Mouse (Mus musculus) adrenal gland, adult 8-10 months (tissue): ENCODE measurements around the gene Aatk. TPM values are rescaled to one million over a fixed set of nuclear protein-coding genes. Genes with fewer than 3 reads are reported as not detected.

ENCODE experiments used
- DNase-seq: peaks from one replicate; pipeline ENCODE4 v3.0.0; 2022
- total RNA-seq, 4 experiments: library from RNA; stranded (reverse); gene quantifications; 2 replicates each; pipeline ENCODE4 v1.2.4; 2022

Aatk gene
- total RNA-seq, 4 experiments from 2014 or later, result 14.3 to 22.8 (median 18.3) TPM

DNA sequence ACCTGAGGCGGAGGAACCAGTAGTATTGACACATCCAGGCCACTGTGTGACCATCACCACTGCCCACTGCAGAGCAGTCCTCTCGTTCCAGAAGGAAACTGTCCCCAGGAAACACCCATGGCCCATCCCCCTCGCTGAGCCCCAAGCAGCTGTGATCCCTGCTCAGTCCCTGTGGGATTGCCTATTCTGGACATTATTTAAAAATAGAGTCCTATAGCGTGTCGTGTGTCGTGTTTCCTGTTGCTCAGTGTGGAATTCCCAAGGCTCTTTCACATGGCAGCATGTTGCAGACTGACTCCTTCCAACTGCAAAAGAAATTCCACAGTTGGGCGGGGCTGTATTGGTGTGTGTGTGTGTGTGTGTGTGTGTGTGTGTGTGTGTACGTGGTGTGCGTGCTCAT is 5.3 kb upstream of the Aatk start:
- no peak for DNase-seq

DNA sequence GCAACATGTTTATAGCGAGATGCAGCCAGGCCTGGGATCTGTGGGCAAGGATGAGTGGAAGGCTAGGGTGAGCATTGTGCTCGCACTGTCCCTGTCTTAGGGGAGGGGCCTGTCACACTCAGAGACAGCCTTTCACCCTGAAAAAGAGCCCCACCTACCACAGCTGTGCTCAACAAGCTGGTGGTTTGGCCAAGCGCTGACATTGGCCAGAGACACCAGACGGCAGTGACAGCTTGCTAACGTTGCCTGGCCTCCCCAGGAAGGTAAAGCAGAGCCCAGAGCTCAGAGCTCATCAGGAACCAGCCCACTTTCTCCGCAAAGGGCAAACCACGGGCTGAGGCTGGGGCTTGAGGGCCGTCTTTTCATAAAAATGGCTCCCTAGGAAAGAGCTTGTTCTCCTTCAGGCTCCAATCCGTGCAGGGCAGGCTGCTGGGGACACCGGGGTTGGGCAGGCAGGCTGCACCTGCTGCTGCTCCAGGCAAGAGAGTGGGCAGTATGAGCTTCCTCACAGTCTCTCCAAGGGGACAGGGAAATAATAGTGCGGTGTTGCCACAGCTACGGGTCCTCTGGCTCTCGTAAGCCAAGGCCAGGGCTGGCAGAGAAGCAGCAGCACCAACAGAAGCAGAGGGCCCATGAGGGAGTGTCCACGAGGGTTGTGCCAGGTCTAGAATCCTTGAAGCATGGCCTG is 4.3 kb upstream of the Aatk start:
- DNase-seq, result peak; percentile 52

GRCm38 (mm10) chr11:120049067-120049466 is 2.1 kb upstream of the Aatk start:
- no peak for DNase-seq

DNA sequence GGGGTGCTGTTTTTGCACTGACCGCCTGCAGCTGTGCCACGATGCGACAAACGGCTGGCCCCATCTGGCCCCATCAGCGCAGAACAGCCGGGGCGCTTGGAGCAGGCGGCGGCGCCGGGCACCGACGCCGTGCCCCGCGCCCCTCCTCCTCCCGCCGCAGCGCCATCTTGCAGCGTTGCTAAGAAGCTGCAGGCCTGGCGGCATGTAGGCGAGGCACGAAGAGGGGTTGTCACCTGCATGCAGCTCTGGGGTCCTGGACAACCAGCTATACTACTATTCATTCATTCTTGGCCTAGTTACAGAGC is 1.2 kb upstream of the Aatk start:
- no peak for DNase-seq

DNA sequence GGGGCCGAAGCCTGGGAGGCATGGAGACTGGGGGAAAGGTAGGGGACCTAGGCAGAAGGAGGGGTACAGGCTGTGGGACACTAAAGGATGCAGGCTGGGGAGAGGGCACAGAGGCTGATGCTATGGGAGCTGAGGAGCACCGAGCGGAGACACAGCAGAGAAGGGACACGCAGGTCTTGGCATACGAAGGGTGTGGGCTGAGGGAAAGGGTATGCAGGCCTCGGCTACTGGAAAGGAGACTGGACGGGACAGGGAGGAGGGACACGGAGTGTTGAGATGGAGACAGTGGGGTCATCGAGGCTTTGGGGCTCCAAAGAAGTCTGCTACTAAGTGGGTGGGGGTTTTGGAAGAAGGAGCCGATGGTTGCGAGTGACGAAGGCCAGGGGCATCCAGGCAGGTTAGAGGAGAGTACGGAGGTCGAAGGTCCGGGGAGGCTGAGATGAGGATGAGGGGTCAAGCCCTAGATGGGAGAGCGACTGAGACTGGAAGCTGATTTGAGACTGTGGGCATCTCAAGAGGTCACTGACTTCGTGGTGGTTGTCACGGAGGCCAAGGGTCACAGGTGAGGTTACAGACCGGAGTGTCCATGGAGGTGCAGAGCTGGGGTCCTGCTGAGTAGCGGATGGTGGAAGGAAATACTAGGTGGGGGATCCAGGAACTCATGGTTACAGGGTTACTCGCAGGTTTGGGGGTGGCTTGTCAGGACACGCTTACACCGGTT is 724 bp upstream of the Aatk start:
- no peak for DNase-seq

- DNase-seq, result no peak
These were observed 971 bp downstream of the Aatk start for GRCm38 (mm10) chr11:120045839-120046552.

- DNase-seq, result no peak
These were observed 1.6 kb downstream of the Aatk start for GRCm38 (mm10) chr11:120045341-120045740.

DNA sequence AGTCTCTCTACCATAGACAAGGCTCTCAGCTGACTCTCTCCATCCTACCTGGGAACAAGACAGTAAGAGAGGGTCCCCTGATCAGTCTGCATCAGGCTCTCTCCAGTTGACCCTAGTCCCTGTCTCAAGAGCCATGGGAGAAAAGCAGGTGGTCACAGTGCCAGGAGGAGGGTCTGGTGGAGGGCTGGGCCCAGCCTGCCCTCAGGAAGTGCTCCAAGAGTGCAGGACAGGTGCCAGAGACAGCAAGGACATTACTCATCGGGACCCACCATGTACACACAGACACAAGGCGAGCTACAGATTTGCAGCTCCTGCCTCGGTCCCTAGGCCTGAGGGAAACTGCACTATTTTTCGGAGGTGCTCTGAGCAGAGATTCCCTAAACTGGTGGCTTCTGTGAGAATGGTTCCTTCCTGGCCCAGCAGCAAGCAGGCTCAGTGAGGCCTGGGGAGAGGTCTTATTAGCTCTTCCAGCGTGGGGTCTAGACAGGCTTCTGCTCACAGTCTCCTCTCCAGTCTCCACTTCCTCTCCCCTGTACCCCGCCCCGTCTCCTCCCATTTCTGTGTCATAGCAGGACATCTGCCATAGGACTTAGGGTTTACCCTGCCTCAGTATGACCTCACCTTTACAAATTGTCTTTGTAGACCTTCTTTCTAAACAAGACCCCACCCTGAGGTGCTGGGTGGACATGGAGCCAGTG is 4.7 kb downstream of the Aatk start:
- DNase-seq, result no peak

DNA sequence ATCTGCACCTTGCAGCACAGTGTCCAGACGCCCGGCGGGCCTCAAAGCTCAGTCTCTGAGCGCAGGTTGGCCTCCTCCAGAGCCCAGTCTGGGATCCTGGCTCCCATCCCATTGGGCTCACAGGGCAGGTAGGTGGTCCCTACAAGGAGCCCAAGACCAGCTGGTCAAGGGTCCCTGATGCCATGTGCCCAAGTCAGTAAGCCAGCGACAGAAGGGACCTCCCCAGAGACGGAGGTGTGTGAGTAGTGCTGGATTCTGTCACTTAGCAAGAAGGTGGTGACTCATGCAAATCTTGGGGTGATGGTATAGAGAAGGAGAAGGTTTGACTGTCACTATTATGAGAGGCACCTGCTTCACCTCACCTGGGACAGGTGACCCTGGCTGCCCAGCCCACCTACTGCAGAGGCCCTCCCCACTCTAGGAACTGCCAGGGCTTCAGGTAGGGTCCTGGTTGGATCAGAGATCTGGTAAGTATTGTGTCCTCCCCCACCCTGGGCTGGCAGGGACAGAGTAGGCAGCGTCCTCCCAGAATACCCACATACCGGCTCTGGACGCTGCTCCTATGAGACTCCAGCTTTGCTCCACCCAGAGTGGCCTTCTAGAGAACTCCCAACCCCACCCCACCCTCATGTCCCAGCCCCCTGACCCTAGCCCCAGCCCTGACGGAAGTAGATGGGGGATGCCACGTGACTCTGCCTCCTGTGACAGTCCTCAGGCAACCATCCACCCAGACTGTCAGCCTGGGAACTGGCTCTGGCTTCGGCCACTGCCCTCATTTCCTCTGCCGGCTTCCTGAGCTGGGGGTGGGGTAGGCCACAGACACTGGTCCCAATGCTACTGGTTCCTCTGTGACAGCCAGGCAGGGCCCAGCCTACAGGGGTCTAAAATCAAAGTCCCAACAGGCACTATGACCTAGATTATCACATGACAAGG is 5.5 kb downstream of the Aatk start:
- peak; percentile 73 for DNase-seq

DNA sequence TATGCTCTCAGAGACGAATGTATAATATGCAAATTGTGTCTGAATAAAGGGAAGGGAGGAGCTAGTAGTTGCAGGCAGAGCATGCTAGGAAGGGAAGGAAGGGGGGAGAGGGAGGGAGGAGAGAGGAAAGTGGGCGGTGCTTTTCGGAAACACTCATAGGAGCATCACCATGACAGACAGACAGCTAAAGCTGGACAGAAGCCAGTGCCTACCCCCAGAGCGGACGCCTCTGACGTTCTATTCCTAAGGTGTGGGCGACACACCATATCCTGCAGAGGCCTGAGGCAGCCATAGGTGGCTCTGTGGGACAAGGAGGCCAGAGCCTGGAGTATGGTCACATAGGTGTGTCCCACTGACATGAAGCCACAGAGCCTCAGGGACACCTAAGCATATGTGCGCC is 6.5 kb downstream of the Aatk start:
- DNase-seq, result no peak

DNA sequence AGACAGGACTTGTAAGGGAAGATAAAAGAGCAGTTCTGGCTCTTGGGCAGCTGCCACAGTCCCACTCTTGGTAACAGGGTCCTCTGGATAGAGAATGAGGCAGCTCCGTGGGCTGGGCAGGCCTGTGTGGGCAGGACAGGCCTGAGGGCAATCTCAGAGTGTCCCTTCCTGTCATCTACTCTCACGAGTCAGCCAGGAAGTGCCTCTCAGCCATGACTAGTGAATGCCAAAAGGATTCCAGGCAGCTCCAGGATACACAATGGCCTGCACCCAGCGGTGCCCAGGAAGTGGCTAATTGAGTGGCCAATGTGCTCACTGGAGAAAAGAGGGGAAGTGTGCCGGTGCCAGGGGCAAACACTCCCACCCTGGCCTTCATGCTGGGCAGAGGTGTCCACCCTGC is 7.4 kb downstream of the Aatk start:
- no peak for DNase-seq

GRCm38 (mm10) chr11:120034762-120035161 is 12.2 kb downstream of the Aatk start:
- no peak for DNase-seq

- no peak for DNase-seq
These were observed 12.7 kb downstream of the Aatk start for GRCm38 (mm10) chr11:120034306-120034705.

DNA sequence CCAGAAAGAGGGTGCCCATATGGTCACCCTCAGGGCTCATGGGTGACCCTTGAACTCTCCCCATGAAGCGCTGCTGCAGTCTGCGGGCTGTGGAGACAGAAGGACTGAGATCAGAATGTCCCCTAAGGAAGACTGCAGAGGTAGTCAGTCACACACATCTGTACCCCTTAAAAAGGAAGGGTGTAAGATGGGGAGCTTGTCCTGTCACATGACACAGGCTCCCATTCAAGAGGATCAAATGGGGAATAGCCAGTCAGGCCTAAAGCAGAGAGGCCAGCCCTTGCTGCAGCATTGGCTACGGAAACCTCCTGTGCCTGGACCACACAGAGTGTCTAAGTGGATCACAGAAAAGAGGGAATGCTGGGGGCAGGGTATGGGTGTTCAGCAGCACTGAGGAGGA is 13.5 kb downstream of the Aatk start:
- no peak for DNase-seq

DNA sequence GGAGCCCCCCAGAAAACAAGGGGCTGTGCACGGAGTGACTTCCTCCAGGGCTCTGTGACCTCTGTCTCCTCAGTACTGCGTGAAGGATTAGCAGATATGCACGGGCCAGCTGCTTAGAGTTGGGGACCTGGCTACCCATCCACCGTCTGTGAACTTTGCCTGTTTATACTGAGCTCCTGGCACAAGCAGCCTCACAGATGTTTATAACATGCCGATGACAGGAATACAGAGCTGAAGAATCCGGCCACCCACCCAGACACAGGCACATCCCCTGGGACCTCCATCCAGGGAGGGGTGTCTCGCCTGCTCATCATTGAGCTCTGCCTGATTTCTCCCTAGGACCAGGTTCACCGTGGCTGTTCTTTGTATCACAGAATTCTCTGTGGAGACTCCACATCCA is 14.9 kb downstream of the Aatk start:
- no peak for DNase-seq

DNA sequence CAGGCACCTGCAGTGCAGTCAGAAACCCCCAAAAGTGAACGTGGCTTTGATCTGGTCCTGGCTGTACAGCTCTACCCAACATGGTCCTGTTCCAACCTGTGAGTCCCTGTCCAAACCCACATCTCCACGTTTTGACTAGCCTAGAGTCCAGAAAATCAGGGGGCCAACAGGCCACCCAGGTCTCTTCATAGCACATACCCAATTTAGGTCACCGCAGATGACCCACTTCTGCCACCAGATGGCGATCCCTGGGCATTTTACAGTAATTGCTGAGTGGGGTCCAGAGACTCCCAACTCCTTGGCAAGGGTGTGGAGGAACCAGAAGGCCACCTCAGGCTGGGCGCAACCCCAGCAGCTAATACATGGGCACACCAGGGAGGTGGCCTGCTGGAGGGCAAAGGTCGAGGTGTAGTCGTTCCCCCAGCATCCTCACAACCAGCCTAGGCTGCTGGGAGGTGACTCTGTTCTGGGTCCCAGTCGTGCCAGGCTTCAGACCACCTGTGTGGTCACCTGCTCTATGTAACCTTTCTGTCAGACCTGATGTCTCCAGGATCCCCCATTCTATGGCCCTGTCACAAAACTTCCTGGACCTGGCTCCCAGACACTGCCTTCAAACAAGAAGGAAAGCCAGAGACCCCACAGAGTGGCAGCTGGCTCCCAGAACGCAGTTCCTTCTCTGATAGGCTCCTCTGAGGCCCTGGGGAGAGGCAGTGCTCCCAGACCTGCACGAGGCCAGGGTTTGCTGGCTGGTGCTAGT is 16.6 kb downstream of the Aatk start:
- DNase-seq, result no peak

GRCm38 (mm10) chr11:120029431-120030144 is 17.4 kb downstream of the Aatk start:
- no peak for DNase-seq

- no peak for DNase-seq
These were observed 18.5 kb downstream of the Aatk start for GRCm38 (mm10) chr11:120028319-120029092.

DNA sequence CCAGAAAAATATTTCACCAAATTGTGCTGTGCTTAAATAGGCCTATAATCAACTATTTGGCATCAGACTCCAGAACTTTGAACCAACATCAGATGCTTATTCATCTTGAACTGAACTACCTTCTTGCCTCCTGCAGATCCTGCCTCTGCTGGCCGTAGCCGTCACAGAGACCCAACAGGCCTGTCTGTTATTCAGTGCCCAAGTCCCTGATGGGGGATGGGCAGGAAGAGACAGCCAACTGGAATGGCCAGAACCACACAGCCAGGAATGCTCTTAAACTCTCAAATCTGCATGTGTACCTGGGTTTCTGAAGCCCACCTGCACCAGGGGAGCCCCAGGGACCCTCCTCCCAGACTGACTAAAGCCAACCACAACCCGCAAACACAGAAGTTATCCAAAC is 20.0 kb downstream of the Aatk start:
- DNase-seq, result no peak

DNA sequence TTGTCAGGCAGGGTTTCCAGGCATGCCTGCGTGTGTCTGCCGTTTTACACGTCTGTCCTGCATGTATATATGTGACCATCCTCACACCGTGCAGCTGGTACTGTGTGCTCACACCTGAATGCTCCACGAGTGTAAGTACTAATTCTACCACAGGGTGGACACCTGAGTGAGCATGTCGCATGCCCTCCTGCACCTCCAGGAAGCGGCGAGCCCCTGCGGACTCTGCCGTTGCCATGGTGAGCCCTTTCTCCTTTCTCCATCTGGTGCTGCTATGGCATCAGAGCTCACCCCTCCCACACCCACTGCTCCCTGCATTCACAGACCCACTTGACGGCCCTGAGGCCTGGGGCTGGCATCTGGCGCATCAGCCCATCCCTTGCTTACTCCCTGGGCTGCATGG is 24.1 kb downstream of the Aatk start:
- no peak for DNase-seq
